Comparison of ENCODE assay signal across 13 mouse cellular contexts in genomic region chr12:117736130-117736529, GRCm38 (mm10).
DNase-seq lines count a peak whose midpoint lies in the region; ATAC-seq and TF ChIP-seq lines count a peak whose summit lies in the region.
"Had no signal": no experiment of that assay in that cellular context is flagged by ENCODE, and none has a peak within 500 bp of the region (broad histone marks: within the 10 kb centered on the region; RNA-seq: fewer than 3 reads in every experiment).

No protein-coding gene starts in this region.

- no peak overlapping the region for H3K4me2 ChIP-seq in hindbrain, embryonic 12.5 days (replicated peaks)
- no peak overlapping the region for H3K4me2 ChIP-seq in hindbrain, postnatal 0 days (ENCODE audit: low read depth, low read length)

- TF ChIP-seq EP300 in MEL (IDR thresholded peaks at IDR 0.05; ENCODE audit: low read depth in 1 of 2, low read length in 2 of 2): no peak

- no peaks in the 10 kb centered on the region for H3K27me3 ChIP-seq in hindbrain, embryonic 12.5 days
- H3K27me3 ChIP-seq in hindbrain, postnatal 0 days (ENCODE audit: insufficient read depth, low read length): no peaks in the 10 kb centered on the region
- no peaks in the 10 kb centered on the region for H3K27me3 ChIP-seq in MEL (ENCODE audit: control insufficient read depth in 1 of 2, insufficient read depth in 2 of 2, low read length in 2 of 2)

- H3K79me2 ChIP-seq in MEL (ENCODE audit: control insufficient read depth, insufficient read depth, low read length, poor library complexity): no peaks in the 10 kb centered on the region

- H3K9me3 ChIP-seq in hindbrain, embryonic 12.5 days (replicated peaks): no peaks in the 10 kb centered on the region
- no peaks in the 10 kb centered on the region for H3K9me3 ChIP-seq in hindbrain, postnatal 0 days (ENCODE audit: low read length)
- no peaks in the 10 kb centered on the region for H3K9me3 ChIP-seq in MEL (replicated peaks; ENCODE audit: insufficient read depth, low read length)

- ATAC-seq in hindbrain, embryonic 12.5 days (ENCODE audit: low FRiP score): no peak
- no peak for ATAC-seq in hindbrain, postnatal 0 days
- peak; percentile 89 for ATAC-seq in granulocyte monocyte progenitor cell, adult 5-6 weeks (replicated peaks; ENCODE audit: poor library complexity, severe bottlenecking)

- no peak overlapping the region for H3K4me3 ChIP-seq in hindbrain, embryonic 12.5 days
- H3K4me3 ChIP-seq in hindbrain, postnatal 0 days (ENCODE audit: low read length): no peak overlapping the region
- H3K4me3 ChIP-seq in MEL (ENCODE audit: control insufficient read depth in 1 of 2, insufficient read depth in 1 of 2, low read depth in 2 of 2, low read length in 2 of 2): no peak overlapping the region

- no peaks in the 10 kb centered on the region for H3K36me3 ChIP-seq in hindbrain, embryonic 12.5 days
- H3K36me3 ChIP-seq in hindbrain, postnatal 0 days (ENCODE audit: insufficient read depth, low read length): no peaks in the 10 kb centered on the region
- H3K36me3 ChIP-seq in MEL (ENCODE audit: control insufficient read depth in 1 of 2, insufficient read depth in 2 of 2, low read length in 2 of 2): no peaks in the 10 kb centered on the region

- 90% methylated on average over 3 of the region's 3 CpGs for WGBS in hindbrain, embryonic 12.5 days
- 83% methylated on average over 3 of the region's 3 CpGs for WGBS in hindbrain, postnatal 0 days

- peak overlapping the region; percentile 70 for H3K27ac ChIP-seq in hindbrain, embryonic 12.5 days
- H3K27ac ChIP-seq in hindbrain, postnatal 0 days: no peak overlapping the region
- H3K27ac ChIP-seq in MEL (ENCODE audit: control insufficient read depth, low read depth, low read length): no peak overlapping the region

- H3K9ac ChIP-seq in hindbrain, embryonic 12.5 days: no peak overlapping the region
- H3K9ac ChIP-seq in hindbrain, postnatal 0 days (replicated peaks; ENCODE audit: low read length): no peak overlapping the region
- no peak overlapping the region for H3K9ac ChIP-seq in MEL (ENCODE audit: control insufficient read depth, low read depth, low read length, poor library complexity, severe bottlenecking)

- no peak for TF ChIP-seq RAD21 in MEL (IDR thresholded peaks at IDR 0.05; ENCODE audit: low read depth, low read length)

- no peak for TF ChIP-seq CTCF in hindbrain, postnatal 0 days (IDR thresholded peaks at IDR 0.05; ENCODE audit: low read depth)
- no peak for TF ChIP-seq CTCF in MEL (IDR thresholded peaks at IDR 0.05 in 2 of 3, conservative IDR thresholded peaks at IDR 0.05 in 1 of 3; ENCODE audit: control insufficient read depth in 1 of 3, insufficient read depth in 1 of 3, low read depth in 2 of 3, low read length in 3 of 3, poor library complexity in 1 of 3, severe bottlenecking in 1 of 3)

- no peak for DNase-seq in hindbrain, postnatal 0 days (ENCODE audit: low spot score)
- DNase-seq in MEL (ENCODE audit: low read depth, low spot score): peak; percentile 10
- peak; percentile 10 for DNase-seq in neural tube, embryonic 10.5 days (ENCODE audit: extremely low spot score, low spot score)
- DNase-seq in cerebellum, postnatal 14 days: no peak
- DNase-seq in urinary bladder, postnatal 36 days (ENCODE audit: low spot score in 2 of 2): no peak
- DNase-seq: adrenal gland, adult 8-10 months; cerebellum, postnatal 25 days; kidney, adult 18-20 months; kidney, postnatal 36 days; lung, adult 2 months; thymus, postnatal 25 days had no signal

- peaks cover 22% of the 10 kb centered on the region for H3K4me1 ChIP-seq in hindbrain, embryonic 12.5 days
- no peaks in the 10 kb centered on the region for H3K4me1 ChIP-seq in hindbrain, postnatal 0 days (ENCODE audit: insufficient read depth, low read length)
- no peaks in the 10 kb centered on the region for H3K4me1 ChIP-seq in MEL (ENCODE audit: control insufficient read depth in 1 of 2, insufficient read depth in 2 of 2, low read length in 2 of 2)

- TF ChIP-seq POLR2A in MEL (IDR thresholded peaks at IDR 0.05; ENCODE audit: control insufficient read depth in 1 of 2, insufficient read depth in 1 of 2, low read depth in 1 of 2, low read length in 2 of 2, poor library complexity in 1 of 2): no peak

TF ChIP-seq in MEL, 35 proteins besides CTCF, POLR2A, EP300 and RAD21:
- TF ChIP-seq SMC3 (IDR thresholded peaks at IDR 0.05; ENCODE audit: low read depth, low read length) (no peak), ZC3H11A (IDR thresholded peaks at IDR 0.05; ENCODE audit: low read depth, low read length) (no peak), TAL1 (IDR thresholded peaks at IDR 0.05; ENCODE audit: low read length) (no peak)

Comparison
In these comparisons a context has a peak if more than half of its experiments do, and no peak if none do; other contexts are left out.
1. DNase-seq: peak in MEL (single experiment) and neural tube, embryonic 10.5 days (single experiment); none in hindbrain, postnatal 0 days (single experiment), cerebellum, postnatal 14 days (0 of 2) and urinary bladder, postnatal 36 days (0 of 2).